Mouse (Mus musculus): ENCODE results near the gene Rhox4d. TPM values are rescaled to one million over a fixed set of nuclear protein-coding genes. Genes with fewer than 3 reads are reported as not detected.
"Not testable (repeated sequence)": the region's sequence is repeated elsewhere in the genome, so short reads cannot be mapped to it uniquely, and the experiment has no call there.

Rhox4d gene
- polyA plus RNA-seq (2012; rRNA removed) (not detected in 2 replicates), polyA plus RNA-seq (2014; fragmentation: Nextera tagmentation; extraction: Ambion mirVana) (0.18 TPM in 1 of 2 replicates, not detected in the other)

- not testable (repeated sequence) for ATAC-seq (ENCODE audit: low FRiP score, low read depth); H3K27me3 ChIP-seq (ENCODE audit: control insufficient read depth, insufficient read depth, low read length); H3K9me3 ChIP-seq (ENCODE audit: control insufficient read depth, low read length); H3K4me2 ChIP-seq (replicated peaks; ENCODE audit: low read depth, low read length, severe bottlenecking); H3K4me3 ChIP-seq (replicated peaks; ENCODE audit: low read length); H3K4me1 ChIP-seq (ENCODE audit: control insufficient read depth, insufficient read depth, low read length); H3K27ac ChIP-seq (replicated peaks; ENCODE audit: low read depth, low read length); H3K9ac ChIP-seq (ENCODE audit: low read depth, low read length, severe bottlenecking); H3K36me3 ChIP-seq (ENCODE audit: control insufficient read depth, insufficient read depth, low read length); DNase-seq (ENCODE audit: low spot score)
- WGBS = 96% methylated on average over 9 of the region's 18 CpGs
Observed at GRCm38 (mm10) chrX:37514059-37514458, at the start of gene Rhox4d. Gene Rhox4d, plus strand, starts transcription at chrX:37514359.

DNA sequence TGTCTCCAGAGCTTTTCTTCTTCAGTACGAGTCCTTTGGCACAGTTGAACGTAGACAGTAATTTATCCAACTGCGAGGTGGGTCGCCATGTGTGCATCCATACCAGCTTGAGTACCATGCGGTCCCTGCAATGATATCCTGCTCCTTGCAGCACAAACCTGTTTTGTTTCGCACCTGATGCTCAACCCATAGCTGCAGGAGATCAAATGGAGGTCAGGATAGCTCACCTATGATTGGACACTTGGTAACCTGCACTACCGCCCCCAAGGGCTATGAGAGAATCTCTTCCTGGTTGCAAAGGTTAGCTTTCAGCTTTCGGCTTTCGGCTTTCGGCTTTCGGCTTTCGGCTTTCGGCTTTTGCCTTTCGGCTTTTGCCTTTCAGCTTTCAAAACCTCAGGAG is 34.1 kb upstream of the Rhox4d start, which contains the start of gene Rhox4c:
Gene Rhox4c, plus strand, starts transcription at position 301 of the 400 bp plus-strand sequence.
- H3K4me2 ChIP-seq (replicated peaks; ENCODE audit: low read depth, low read length, severe bottlenecking); ATAC-seq (ENCODE audit: low FRiP score, low read depth); H3K27ac ChIP-seq (replicated peaks; ENCODE audit: low read depth, low read length); H3K9ac ChIP-seq (ENCODE audit: low read depth, low read length, severe bottlenecking); H3K4me1 ChIP-seq (ENCODE audit: control insufficient read depth, insufficient read depth, low read length); H3K27me3 ChIP-seq (ENCODE audit: control insufficient read depth, insufficient read depth, low read length); H3K36me3 ChIP-seq (ENCODE audit: control insufficient read depth, insufficient read depth, low read length); H3K9me3 ChIP-seq (ENCODE audit: control insufficient read depth, low read length); DNase-seq (ENCODE audit: low spot score); H3K4me3 ChIP-seq (replicated peaks; ENCODE audit: low read length): not testable (repeated sequence)
- WGBS = 93% methylated on average over 14 of the region's 14 CpGs

DNA sequence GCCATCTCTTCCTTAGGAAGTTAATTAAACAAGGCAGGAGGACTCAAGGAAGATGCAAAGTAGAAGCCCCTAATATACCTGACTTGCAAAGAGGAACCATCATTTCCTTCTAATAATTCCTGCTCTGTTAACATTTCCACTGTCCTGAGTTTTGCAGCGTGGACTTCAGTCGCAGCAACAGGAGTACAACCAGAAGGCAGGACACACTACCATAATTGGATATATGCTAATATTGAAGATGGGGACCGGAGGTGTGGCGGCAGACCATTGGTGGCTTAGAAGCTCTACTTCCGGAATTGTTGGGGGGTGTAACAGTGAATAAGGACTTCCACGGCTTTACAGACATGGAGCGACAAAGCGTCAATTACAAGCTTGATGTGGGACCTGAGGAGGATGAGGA is 16.0 kb downstream of the Rhox4d start, which contains the start of gene Rhox2e:
Gene Rhox2e, plus strand, starts transcription at position 301 of the 400 bp plus-strand sequence.
- not testable (repeated sequence) for ATAC-seq (ENCODE audit: low FRiP score, low read depth); DNase-seq (ENCODE audit: low spot score); H3K36me3 ChIP-seq (ENCODE audit: control insufficient read depth, insufficient read depth, low read length); H3K27me3 ChIP-seq (ENCODE audit: control insufficient read depth, insufficient read depth, low read length); H3K4me1 ChIP-seq (ENCODE audit: control insufficient read depth, insufficient read depth, low read length); H3K4me2 ChIP-seq (replicated peaks; ENCODE audit: low read depth, low read length, severe bottlenecking); H3K4me3 ChIP-seq (replicated peaks; ENCODE audit: low read length); H3K9me3 ChIP-seq (ENCODE audit: control insufficient read depth, low read length); H3K27ac ChIP-seq (replicated peaks; ENCODE audit: low read depth, low read length); H3K9ac ChIP-seq (ENCODE audit: low read depth, low read length, severe bottlenecking)
- WGBS = 93% methylated on average over 2 of the region's 8 CpGs

DNA sequence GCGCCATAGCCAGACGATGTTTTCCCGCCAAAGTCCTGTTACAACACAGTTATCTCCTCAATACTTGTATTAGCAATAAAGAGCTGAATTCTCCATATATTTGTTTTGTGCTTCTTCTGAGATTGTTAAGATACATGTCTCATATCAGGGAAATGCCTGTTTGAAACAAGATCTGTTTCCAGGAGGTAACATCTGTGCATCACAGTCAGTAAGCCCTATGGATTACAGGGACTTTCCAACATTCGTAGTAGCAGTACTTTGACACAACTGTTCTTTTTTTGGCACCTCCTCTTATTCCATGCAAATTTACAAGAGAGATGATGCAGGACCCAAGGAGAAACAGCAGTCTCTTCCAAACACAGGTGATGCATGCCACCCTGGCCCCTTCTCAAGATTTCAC is 27.6 kb downstream of the Rhox4d start, which contains the start of gene Rhox3e:
Gene Rhox3e, plus strand, starts transcription at position 301 of the 400 bp plus-strand sequence.
- not testable (repeated sequence) for H3K4me3 ChIP-seq (replicated peaks; ENCODE audit: low read length); H3K27me3 ChIP-seq (ENCODE audit: control insufficient read depth, insufficient read depth, low read length); H3K27ac ChIP-seq (replicated peaks; ENCODE audit: low read depth, low read length); H3K4me1 ChIP-seq (ENCODE audit: control insufficient read depth, insufficient read depth, low read length); H3K4me2 ChIP-seq (replicated peaks; ENCODE audit: low read depth, low read length, severe bottlenecking); H3K9ac ChIP-seq (ENCODE audit: low read depth, low read length, severe bottlenecking); H3K9me3 ChIP-seq (ENCODE audit: control insufficient read depth, low read length); H3K36me3 ChIP-seq (ENCODE audit: control insufficient read depth, insufficient read depth, low read length); DNase-seq (ENCODE audit: low spot score); ATAC-seq (ENCODE audit: low FRiP score, low read depth)
- WGBS = no CpG with 5 or more reads among the region's 4 CpGs

- 98% methylated on average over 10 of the region's 18 CpGs for WGBS
- ATAC-seq (ENCODE audit: low FRiP score, low read depth); DNase-seq (ENCODE audit: low spot score); H3K9me3 ChIP-seq (ENCODE audit: control insufficient read depth, low read length); H3K27me3 ChIP-seq (ENCODE audit: control insufficient read depth, insufficient read depth, low read length); H3K27ac ChIP-seq (replicated peaks; ENCODE audit: low read depth, low read length); H3K4me3 ChIP-seq (replicated peaks; ENCODE audit: low read length); H3K36me3 ChIP-seq (ENCODE audit: control insufficient read depth, insufficient read depth, low read length); H3K4me2 ChIP-seq (replicated peaks; ENCODE audit: low read depth, low read length, severe bottlenecking); H3K4me1 ChIP-seq (ENCODE audit: control insufficient read depth, insufficient read depth, low read length); H3K9ac ChIP-seq (ENCODE audit: low read depth, low read length, severe bottlenecking): not testable (repeated sequence)
Observed at GRCm38 (mm10) chrX:37557112-37557511, 43.0 kb downstream of the Rhox4d start, which contains the start of gene Rhox4e. Gene Rhox4e, plus strand, starts transcription at chrX:37557412.

Other genes starting within 250 kb of the Rhox4d start
- not detected in 2 replicates for gene Rhox4a, start 249.0 kb upstream of the Rhox4d start, polyA plus RNA-seq (2012; rRNA removed)
- gene Rhox4a, start 249.0 kb upstream of the Rhox4d start, polyA plus RNA-seq (2014; fragmentation: Nextera tagmentation; extraction: Ambion mirVana) = 0.15 TPM in 1 of 2 replicates, not detected in the other
- not detected in 2 replicates for gene Rhox3a2, start 134.3 kb upstream of the Rhox4d start, polyA plus RNA-seq (2012; rRNA removed)
- not detected in 2 replicates for gene Rhox3a2, start 134.3 kb upstream of the Rhox4d start, polyA plus RNA-seq (2014; fragmentation: Nextera tagmentation; extraction: Ambion mirVana)
- 0.41 and 0.89 TPM in 2 replicates for gene Rhox4a2, start 123.5 kb upstream of the Rhox4d start, polyA plus RNA-seq (2012; rRNA removed)
- 0.86 and 1.2 TPM in 2 replicates for gene Rhox4a2, start 123.5 kb upstream of the Rhox4d start, polyA plus RNA-seq (2014; fragmentation: Nextera tagmentation; extraction: Ambion mirVana)
- not detected in 2 replicates for gene Rhox2b, start 102.3 kb upstream of the Rhox4d start, polyA plus RNA-seq (2012; rRNA removed)
- not detected in 2 replicates for gene Rhox2b, start 102.3 kb upstream of the Rhox4d start, polyA plus RNA-seq (2014; fragmentation: Nextera tagmentation; extraction: Ambion mirVana)
- gene Rhox4b, start 81.9 kb upstream of the Rhox4d start, polyA plus RNA-seq (2012; rRNA removed) = 0.28 and 0.79 TPM in 2 replicates
- 0.70 and 0.98 TPM in 2 replicates for gene Rhox4b, start 81.9 kb upstream of the Rhox4d start, polyA plus RNA-seq (2014; fragmentation: Nextera tagmentation; extraction: Ambion mirVana)
- gene Rhox2c, start 60.7 kb upstream of the Rhox4d start, polyA plus RNA-seq (2012; rRNA removed) = not detected in 2 replicates
- gene Rhox2c, start 60.7 kb upstream of the Rhox4d start, polyA plus RNA-seq (2014; fragmentation: Nextera tagmentation; extraction: Ambion mirVana) = not detected in 2 replicates
- gene Rhox3c, start 55.8 kb upstream of the Rhox4d start, polyA plus RNA-seq (2012; rRNA removed) = not detected in 2 replicates
- not detected in 2 replicates for gene Rhox3c, start 55.8 kb upstream of the Rhox4d start, polyA plus RNA-seq (2014; fragmentation: Nextera tagmentation; extraction: Ambion mirVana)
- not detected in 2 replicates for gene Rhox4c, start 34.0 kb upstream of the Rhox4d start, polyA plus RNA-seq (2012; rRNA removed)
- gene Rhox4c, start 34.0 kb upstream of the Rhox4d start, polyA plus RNA-seq (2014; fragmentation: Nextera tagmentation; extraction: Ambion mirVana) = not detected in 2 replicates
- gene Rhox2d, start 20.9 kb upstream of the Rhox4d start, polyA plus RNA-seq (2012; rRNA removed) = not detected in 2 replicates
- not detected in 2 replicates for gene Rhox2d, start 20.9 kb upstream of the Rhox4d start, polyA plus RNA-seq (2014; fragmentation: Nextera tagmentation; extraction: Ambion mirVana)
- gene Rhox2e, start 16.1 kb downstream of the Rhox4d start, polyA plus RNA-seq (2012; rRNA removed) = not detected in 2 replicates
- not detected in 2 replicates for gene Rhox2e, start 16.1 kb downstream of the Rhox4d start, polyA plus RNA-seq (2014; fragmentation: Nextera tagmentation; extraction: Ambion mirVana)
- not detected in 2 replicates for gene Rhox3e, start 27.7 kb downstream of the Rhox4d start, polyA plus RNA-seq (2012; rRNA removed)
- gene Rhox3e, start 27.7 kb downstream of the Rhox4d start, polyA plus RNA-seq (2014; fragmentation: Nextera tagmentation; extraction: Ambion mirVana) = not detected in 2 replicates
- gene Rhox4e, start 43.1 kb downstream of the Rhox4d start, polyA plus RNA-seq (2012; rRNA removed) = not detected in 2 replicates
- gene Rhox4e, start 43.1 kb downstream of the Rhox4d start, polyA plus RNA-seq (2014; fragmentation: Nextera tagmentation; extraction: Ambion mirVana) = 0.23 TPM in 1 of 2 replicates, not detected in the other
- gene Rhox2f, start 57.0 kb downstream of the Rhox4d start, polyA plus RNA-seq (2012; rRNA removed) = not detected in 2 replicates
- not detected in 2 replicates for gene Rhox2f, start 57.0 kb downstream of the Rhox4d start, polyA plus RNA-seq (2014; fragmentation: Nextera tagmentation; extraction: Ambion mirVana)
- not detected in 2 replicates for gene Rhox3f, start 66.6 kb downstream of the Rhox4d start, polyA plus RNA-seq (2012; rRNA removed)
- gene Rhox3f, start 66.6 kb downstream of the Rhox4d start, polyA plus RNA-seq (2014; fragmentation: Nextera tagmentation; extraction: Ambion mirVana) = not detected in 2 replicates
- gene Rhox4f, start 93.3 kb downstream of the Rhox4d start, polyA plus RNA-seq (2012; rRNA removed) = not detected in 2 replicates
- not detected in 2 replicates for gene Rhox4f, start 93.3 kb downstream of the Rhox4d start, polyA plus RNA-seq (2014; fragmentation: Nextera tagmentation; extraction: Ambion mirVana)
- not detected in 2 replicates for gene Rhox3g, start 114.3 kb downstream of the Rhox4d start, polyA plus RNA-seq (2012; rRNA removed)
- not detected in 2 replicates for gene Rhox3g, start 114.3 kb downstream of the Rhox4d start, polyA plus RNA-seq (2014; fragmentation: Nextera tagmentation; extraction: Ambion mirVana)
- not detected in 2 replicates for gene Rhox2g, start 129.1 kb downstream of the Rhox4d start, polyA plus RNA-seq (2012; rRNA removed)
- not detected in 2 replicates for gene Rhox2g, start 129.1 kb downstream of the Rhox4d start, polyA plus RNA-seq (2014; fragmentation: Nextera tagmentation; extraction: Ambion mirVana)
- gene Rhox4g, start 137.0 kb downstream of the Rhox4d start, polyA plus RNA-seq (2012; rRNA removed) = not detected in 2 replicates
- gene Rhox4g, start 137.0 kb downstream of the Rhox4d start, polyA plus RNA-seq (2014; fragmentation: Nextera tagmentation; extraction: Ambion mirVana) = not detected in 2 replicates
- gene Rhox3h, start 154.4 kb downstream of the Rhox4d start, polyA plus RNA-seq (2012; rRNA removed) = not detected in 2 replicates
- gene Rhox3h, start 154.4 kb downstream of the Rhox4d start, polyA plus RNA-seq (2014; fragmentation: Nextera tagmentation; extraction: Ambion mirVana) = not detected in 2 replicates
- gene Rhox2h, start 158.9 kb downstream of the Rhox4d start, polyA plus RNA-seq (2012; rRNA removed) = not detected in 2 replicates
- gene Rhox2h, start 158.9 kb downstream of the Rhox4d start, polyA plus RNA-seq (2014; fragmentation: Nextera tagmentation; extraction: Ambion mirVana) = not detected in 2 replicates